ENCODE assay signal across 25 mouse cellular contexts in genomic region chr10:94062357-94062756, GRCm38 (mm10).
"Had no signal": no experiment of that assay in that cellular context is flagged by ENCODE, and none has a peak within 500 bp of the region (broad histone marks: within the 10 kb centered on the region; RNA-seq: fewer than 3 reads in every experiment).

No protein-coding gene starts in this region.

- DNase-seq: gastrocnemius, adult 2 months; gastrocnemius, postnatal 10 days; gastrocnemius, postnatal 25 days; heart, postnatal 14 days; heart, postnatal 36 days; kidney, adult 18-20 months; kidney, adult 8-10 months; kidney, postnatal 10 days; kidney, postnatal 25 days; kidney, postnatal 4 days; liver; liver, embryonic 13.5 days had no signal

- H3K4me2 ChIP-seq: hindbrain, embryonic 12.5 days; hindbrain, embryonic 14.5 days; limb, embryonic 12.5 days; liver, embryonic 11.5 days; liver, embryonic 13.5 days; liver, embryonic 15.5 days had no signal

- H3K4me1 ChIP-seq: hindbrain, embryonic 10.5 days; hindbrain, embryonic 12.5 days had no signal

- H3K9ac ChIP-seq: hindbrain, embryonic 12.5 days; hindbrain, embryonic 14.5 days; limb, embryonic 12.5 days; liver, embryonic 13.5 days; liver, embryonic 15.5 days had no signal

- ATAC-seq: forebrain, embryonic 16.5 days; hindbrain, embryonic 16.5 days; inflammation-experienced regulatory T-cells, adult 6 months; intestine, postnatal 0 days had no signal

- H3K27ac ChIP-seq: gastrocnemius, adult 2 months; hindbrain, embryonic 10.5 days; hindbrain, embryonic 12.5 days; hindbrain, embryonic 14.5 days; layer of hippocampus, adult 2 months; left cerebral cortex, adult 2 months; limb, embryonic 10.5 days; limb, embryonic 12.5 days; liver, embryonic 13.5 days; liver, embryonic 15.5 days had no signal

- H3K4me3 ChIP-seq: gastrocnemius, adult 2 months; hindbrain, embryonic 10.5 days; hindbrain, embryonic 12.5 days; layer of hippocampus, adult 2 months; left cerebral cortex, adult 2 months; limb, embryonic 10.5 days; limb, embryonic 12.5 days; liver, embryonic 13.5 days; liver, embryonic 15.5 days had no signal

- H3K36me3 ChIP-seq: hindbrain, embryonic 10.5 days; hindbrain, embryonic 12.5 days; limb, embryonic 10.5 days; limb, embryonic 12.5 days; liver, embryonic 13.5 days; liver, embryonic 15.5 days had no signal

- H3K27me3 ChIP-seq: hindbrain, embryonic 12.5 days; limb, embryonic 12.5 days; liver, embryonic 13.5 days; liver, embryonic 15.5 days had no signal

- H3K9me3 ChIP-seq: hindbrain, embryonic 10.5 days; hindbrain, embryonic 12.5 days; limb, embryonic 10.5 days; limb, embryonic 12.5 days; liver, embryonic 13.5 days; liver, embryonic 15.5 days had no signal
